Mouse (Mus musculus): ENCODE measurements around the gene Samd4. TPM values are rescaled to one million over a fixed set of nuclear protein-coding genes. Genes with fewer than 3 reads are reported as not detected.

Samd4 gene
- polyA plus RNA-seq (2011; ENCODE audit: insufficient read length, low read depth, missing spikeins) = 54.3 and 71.0 TPM in 2 replicates

- Histone ChIP-seq H3K4me1 (ENCODE audit: control insufficient read depth, insufficient read depth, low read length) (no peaks in the 10 kb centered on the region), H3K4me3 (ENCODE audit: insufficient read depth, low read length) (peak within 1 kb of the TSS; percentile 89), H3K27ac (ENCODE audit: insufficient read depth, low read length) (peak within 1 kb of the TSS; percentile 98)
- TF ChIP-seq POLR2A (IDR thresholded peaks at IDR 0.05; ENCODE audit: low read depth, low read length) = peak; percentile 79
- TF ChIP-seq CTCF (IDR thresholded peaks at IDR 0.05; ENCODE audit: borderline replicate concordance, insufficient read depth, low read length) = no peak
Observed at GRCm38 (mm10) chr14:46882431-46883067, at the start of gene Samd4. Gene Samd4 (plus strand): TSS chr14:46882854.

- no peak overlapping the region for H3K27ac ChIP-seq (ENCODE audit: insufficient read depth, low read length)
Observed at GRCm38 (mm10) chr14:46839326-46839725, 43.3 kb upstream of the Samd4 start.

GRCm38 (mm10) chr14:46845706-46846105, 36.9 kb upstream of the Samd4 start:
- no peak overlapping the region for H3K4me3 ChIP-seq (ENCODE audit: insufficient read depth, low read length)
- no peak overlapping the region for H3K27ac ChIP-seq (ENCODE audit: insufficient read depth, low read length)
- no peaks in the 10 kb centered on the region for H3K4me1 ChIP-seq (ENCODE audit: control insufficient read depth, insufficient read depth, low read length)
- no peak for TF ChIP-seq POLR2A (IDR thresholded peaks at IDR 0.05; ENCODE audit: low read depth, low read length)
- TF ChIP-seq CTCF (IDR thresholded peaks at IDR 0.05; ENCODE audit: borderline replicate concordance, insufficient read depth, low read length) = no peak

More at GRCm38 (mm10) chr14:46839326-46839725, 43.3 kb upstream of the Samd4 start:
- TF ChIP-seq POLR2A (IDR thresholded peaks at IDR 0.05; ENCODE audit: low read depth, low read length) (no peak), CTCF (IDR thresholded peaks at IDR 0.05; ENCODE audit: borderline replicate concordance, insufficient read depth, low read length) (no peak)
- no peaks in the 10 kb centered on the region for H3K4me1 ChIP-seq (ENCODE audit: control insufficient read depth, insufficient read depth, low read length)
- no peak overlapping the region for H3K4me3 ChIP-seq (ENCODE audit: insufficient read depth, low read length)

- H3K27ac ChIP-seq (ENCODE audit: insufficient read depth, low read length) = no peak overlapping the region
- H3K4me1 ChIP-seq (ENCODE audit: control insufficient read depth, insufficient read depth, low read length) = no peaks in the 10 kb centered on the region
- H3K4me3 ChIP-seq (ENCODE audit: insufficient read depth, low read length) = no peak overlapping the region
- TF ChIP-seq POLR2A (IDR thresholded peaks at IDR 0.05; ENCODE audit: low read depth, low read length) (no peak), CTCF (IDR thresholded peaks at IDR 0.05; ENCODE audit: borderline replicate concordance, insufficient read depth, low read length) (no peak)
Observed at GRCm38 (mm10) chr14:46848063-46848590, 34.5 kb upstream of the Samd4 start.

- no peak overlapping the region for H3K27ac ChIP-seq (ENCODE audit: insufficient read depth, low read length)
- TF ChIP-seq CTCF (IDR thresholded peaks at IDR 0.05; ENCODE audit: borderline replicate concordance, insufficient read depth, low read length) (no peak), POLR2A (IDR thresholded peaks at IDR 0.05; ENCODE audit: low read depth, low read length) (no peak)
- no peak overlapping the region for H3K4me3 ChIP-seq (ENCODE audit: insufficient read depth, low read length)
- H3K4me1 ChIP-seq (ENCODE audit: control insufficient read depth, insufficient read depth, low read length) = no peaks in the 10 kb centered on the region
Observed at GRCm38 (mm10) chr14:46848736-46849135, 33.9 kb upstream of the Samd4 start.

GRCm38 (mm10) chr14:46849769-46850168, 32.9 kb upstream of the Samd4 start:
- no peak overlapping the region for H3K27ac ChIP-seq (ENCODE audit: insufficient read depth, low read length)
- H3K4me1 ChIP-seq (ENCODE audit: control insufficient read depth, insufficient read depth, low read length) = no peaks in the 10 kb centered on the region
- no peak overlapping the region for H3K4me3 ChIP-seq (ENCODE audit: insufficient read depth, low read length)
- TF ChIP-seq CTCF (IDR thresholded peaks at IDR 0.05; ENCODE audit: borderline replicate concordance, insufficient read depth, low read length) (no peak), POLR2A (IDR thresholded peaks at IDR 0.05; ENCODE audit: low read depth, low read length) (no peak)

GRCm38 (mm10) chr14:46853677-46854076, 29.0 kb upstream of the Samd4 start:
- TF ChIP-seq CTCF (IDR thresholded peaks at IDR 0.05; ENCODE audit: borderline replicate concordance, insufficient read depth, low read length) (no peak), POLR2A (IDR thresholded peaks at IDR 0.05; ENCODE audit: low read depth, low read length) (no peak)
- Histone ChIP-seq H3K4me3 (ENCODE audit: insufficient read depth, low read length) (no peak overlapping the region), H3K4me1 (ENCODE audit: control insufficient read depth, insufficient read depth, low read length) (no peaks in the 10 kb centered on the region), H3K27ac (ENCODE audit: insufficient read depth, low read length) (no peak overlapping the region)

- Histone ChIP-seq H3K4me3 (ENCODE audit: insufficient read depth, low read length) (no peak overlapping the region), H3K27ac (ENCODE audit: insufficient read depth, low read length) (no peak overlapping the region), H3K4me1 (ENCODE audit: control insufficient read depth, insufficient read depth, low read length) (no peaks in the 10 kb centered on the region)
- TF ChIP-seq POLR2A (IDR thresholded peaks at IDR 0.05; ENCODE audit: low read depth, low read length) (no peak), CTCF (IDR thresholded peaks at IDR 0.05; ENCODE audit: borderline replicate concordance, insufficient read depth, low read length) (no peak)
Observed at GRCm38 (mm10) chr14:46862922-46863321, 19.7 kb upstream of the Samd4 start.

GRCm38 (mm10) chr14:46880935-46881334, 1.7 kb upstream of the Samd4 start:
- no peaks in the 10 kb centered on the region for H3K4me1 ChIP-seq (ENCODE audit: control insufficient read depth, insufficient read depth, low read length)
- H3K4me3 ChIP-seq (ENCODE audit: insufficient read depth, low read length) = peak overlapping the region; percentile 52; the same call in 1 of the 2 replicates
- TF ChIP-seq CTCF (IDR thresholded peaks at IDR 0.05; ENCODE audit: borderline replicate concordance, insufficient read depth, low read length) = peak; percentile 90; the same call in 1 of the 2 replicates
- TF ChIP-seq POLR2A (IDR thresholded peaks at IDR 0.05; ENCODE audit: low read depth, low read length) = no peak
- no peak overlapping the region for H3K27ac ChIP-seq (ENCODE audit: insufficient read depth, low read length)
